Mouse (Mus musculus) cortical plate, adult 2 months (tissue): Measurements from ENCODE around the gene Rnf213.

ENCODE experiments used
- CTCF ChIP-seq: fragments of 200-500 bp; IDR thresholded peaks from 2 replicates; pipeline ENCODE4 v1.5.1; 2011; ENCODE audit warnings: mild to moderate bottlenecking, control low read depth, low read length; ENCODE audit not compliant: insufficient read depth; ENCODE audit errors: extremely low read depth
- POLR2A ChIP-seq: fragments of 200-500 bp; IDR thresholded peaks from 2 replicates; pipeline ENCODE4 v1.6.1; 2011; ENCODE audit warnings: mild to moderate bottlenecking, low read length, control low read depth; ENCODE audit not compliant: insufficient read depth; ENCODE audit errors: extremely low read depth

DNA sequence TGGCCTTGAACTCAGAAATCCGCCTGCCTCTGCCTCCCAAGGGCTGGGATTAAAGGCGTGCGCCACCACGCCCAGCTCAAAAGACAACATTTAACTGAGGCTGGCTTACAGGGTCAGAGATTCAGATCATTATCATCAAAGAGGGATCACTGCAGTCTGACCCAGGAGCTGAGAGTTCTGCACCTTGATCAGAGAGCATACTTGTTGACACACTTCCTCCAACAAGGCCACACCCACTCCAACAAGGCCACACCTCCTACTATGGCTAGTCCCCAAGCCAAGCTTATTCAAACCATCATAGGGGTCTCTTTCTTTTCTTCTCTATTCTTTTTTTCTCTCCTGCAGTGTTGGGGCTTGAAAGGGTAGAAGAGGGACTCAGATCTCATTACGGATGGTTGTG lies 6.6 kb upstream of the Rnf213 start:
- TF ChIP-seq CTCF, result no peak
- TF ChIP-seq POLR2A, result no peak
